Mouse (Mus musculus) embryonic fibroblast, embryonic 13.5 days (primary cell): ENCODE measurements at regions not wholly inside any gene's neighbourhood (a gene's known extent, or its start where the extent isn't known, plus 50 kb on each side); places are given as distances from the start of the nearest gene placed in this dataset.

ENCODE experiments used
- CTCF ChIP-seq: IDR thresholded peaks from 2 replicates; pipeline ENCODE4 v1.5.1; 2011; ENCODE audit warnings: mild to moderate bottlenecking, control low read depth, low read length, moderate library complexity, borderline replicate concordance; ENCODE audit not compliant: insufficient read depth
- POLR2A ChIP-seq: IDR thresholded peaks from 2 replicates; pipeline ENCODE4 v1.6.1; 2011; ENCODE audit warnings: low read depth, mild to moderate bottlenecking, control low read depth, low read length, moderate library complexity

GRCm38 (mm10) chr7:83093923-83094355 lies 226.8 kb downstream of the Mex3b start:
- no peak for TF ChIP-seq POLR2A
- TF ChIP-seq CTCF, result no peak
